Mouse (Mus musculus) lung, postnatal 0 days (tissue): Measurements from ENCODE around the gene Park7.

Source experiments
- CTCF ChIP-seq: IDR thresholded peaks from 2 replicates; pipeline ENCODE4 v1.5.1; 2016; ENCODE audit warnings: antibody characterized with exemption, mild to moderate bottlenecking
- EP300 ChIP-seq: IDR thresholded peaks from 2 replicates; pipeline ENCODE4 v1.6.1; 2016; ENCODE audit warnings: antibody characterized with exemption, mild to moderate bottlenecking, control low read depth

GRCm38 (mm10) chr4:150896896-150897624 lies 17.2 kb downstream of the Park7 start:
- TF ChIP-seq EP300, result no peak
- no peak for TF ChIP-seq CTCF
